Mouse (Mus musculus) forebrain, embryonic 13.5 days (tissue): ENCODE measurements at regions not wholly inside any gene's neighbourhood (a gene's known extent, or its start where the extent isn't known, plus 50 kb on each side); places are given as distances from the start of the nearest gene placed in this dataset.
A peak's percentile ranks its signal among the peaks of the same experiment; 100 is the strongest.

Source experiments
- ATAC-seq: fragments of 200-750 bp; cut with Nextera tagmentation; 2 replicates; pipeline ENCODE4 v1.8.0; 2017
- H3K27ac ChIP-seq: fragments of 300-500 bp; sonication (generic); 2 replicates; pipeline ENCODE4 v1.5.1; 2015; ENCODE audit warnings: inconsistent platforms, mild to moderate bottlenecking, moderate library complexity
- H3K27me3 ChIP-seq: fragments of 300-500 bp; sonication (generic); 2 replicates; pipeline ENCODE4 v1.6.1; 2015; ENCODE audit warnings: mild to moderate bottlenecking, inconsistent platforms
- H3K36me3 ChIP-seq: fragments of 300-500 bp; sonication (generic); 2 replicates; pipeline ENCODE4 v1.6.1; 2015; ENCODE audit warnings: mild to moderate bottlenecking, inconsistent platforms; ENCODE audit not compliant: poor library complexity, severe bottlenecking
- H3K4me1 ChIP-seq: fragments of 300-500 bp; sonication (generic); 2 replicates; pipeline ENCODE4 v1.6.1; 2015; ENCODE audit warnings: inconsistent platforms
- H3K4me2 ChIP-seq: fragments of 300-500 bp; sonication (generic); 2 replicates; pipeline ENCODE4 v1.6.1; 2015; ENCODE audit warnings: inconsistent platforms, mild to moderate bottlenecking, moderate library complexity
- H3K4me3 ChIP-seq: fragments of 300-500 bp; sonication (generic); 2 replicates; pipeline ENCODE4 v1.5.1; 2015; ENCODE audit warnings: mild to moderate bottlenecking, inconsistent platforms
- H3K9ac ChIP-seq: fragments of 300-500 bp; sonication (generic); 2 replicates; pipeline ENCODE4 v1.6.1; 2015; ENCODE audit warnings: mild to moderate bottlenecking, inconsistent platforms
- H3K9me3 ChIP-seq: fragments of 300-500 bp; sonication (generic); replicated peaks from 2 replicates; pipeline ENCODE4 v1.6.1; 2016; ENCODE audit warnings: inconsistent platforms
- WGBS: fragments of 180-500 bp; shearing (Covaris S2); methylation state at CpG from one replicate; pipeline ENCODE4 v1.1.7; 2015; 5-methylcytosine and 5-hydroxymethylcytosine counted together

- no peak overlapping the region for H3K4me3 ChIP-seq
- no peak overlapping the region for H3K4me2 ChIP-seq
- no peaks in the 10 kb centered on the region for H3K36me3 ChIP-seq
- WGBS = 74% methylated on average over 10 of the region's 10 CpGs
- no peaks in the 10 kb centered on the region for H3K4me1 ChIP-seq
- 0 out of 2 replicates have a peak, but pooled peaks cover 3% of the 10 kb centered on the region for H3K9me3 ChIP-seq
- no peak for ATAC-seq
- H3K27me3 ChIP-seq = no peaks in the 10 kb centered on the region
- H3K9ac ChIP-seq = no peak overlapping the region
- no peak overlapping the region for H3K27ac ChIP-seq
Observed at GRCm38 (mm10) chr9:116259569-116259968, 84.4 kb upstream of the Tgfbr2 start.

DNA sequence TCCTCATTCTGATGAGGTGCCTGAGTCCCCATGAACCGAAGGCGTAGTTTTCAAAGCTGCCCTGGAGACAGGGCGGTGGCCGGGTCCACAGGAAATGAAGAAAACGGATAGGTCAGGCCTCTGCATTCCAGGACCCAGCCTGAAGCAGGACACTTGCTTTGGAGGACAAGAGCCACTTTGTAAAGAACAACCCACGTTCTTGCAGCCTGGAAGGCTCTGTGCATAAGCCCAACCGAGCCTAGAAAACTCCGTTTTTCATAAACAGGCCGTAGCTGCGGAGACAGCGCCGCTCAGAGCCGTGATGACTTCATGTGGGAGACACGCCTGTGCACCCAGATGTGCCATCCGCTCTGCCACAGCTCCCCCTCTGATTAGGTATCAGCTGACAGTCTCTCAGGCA, 78.4 kb upstream of the Tgfbr2 start:
- Histone ChIP-seq H3K27me3 (no peaks in the 10 kb centered on the region), H3K4me1 (no peaks in the 10 kb centered on the region), H3K4me2 (no peak overlapping the region), H3K9me3 (0 out of 2 replicates have a peak, but pooled peaks cover 3% of the 10 kb centered on the region), H3K4me3 (no peak overlapping the region), H3K27ac (no peak overlapping the region), H3K36me3 (no peaks in the 10 kb centered on the region), H3K9ac (no peak overlapping the region)
- ATAC-seq = no peak
- 92% methylated on average over 15 of the region's 15 CpGs for WGBS

GRCm38 (mm10) chr9:116252788-116253187, 77.6 kb upstream of the Tgfbr2 start:
- 88% methylated on average over 8 of the region's 8 CpGs for WGBS
- Histone ChIP-seq H3K4me1 (no peaks in the 10 kb centered on the region), H3K9ac (no peak overlapping the region), H3K4me2 (no peak overlapping the region), H3K4me3 (no peak overlapping the region), H3K27me3 (no peaks in the 10 kb centered on the region), H3K9me3 (0 out of 2 replicates have a peak, but pooled peaks cover 3% of the 10 kb centered on the region), H3K36me3 (no peaks in the 10 kb centered on the region), H3K27ac (no peak overlapping the region)
- ATAC-seq = no peak

DNA sequence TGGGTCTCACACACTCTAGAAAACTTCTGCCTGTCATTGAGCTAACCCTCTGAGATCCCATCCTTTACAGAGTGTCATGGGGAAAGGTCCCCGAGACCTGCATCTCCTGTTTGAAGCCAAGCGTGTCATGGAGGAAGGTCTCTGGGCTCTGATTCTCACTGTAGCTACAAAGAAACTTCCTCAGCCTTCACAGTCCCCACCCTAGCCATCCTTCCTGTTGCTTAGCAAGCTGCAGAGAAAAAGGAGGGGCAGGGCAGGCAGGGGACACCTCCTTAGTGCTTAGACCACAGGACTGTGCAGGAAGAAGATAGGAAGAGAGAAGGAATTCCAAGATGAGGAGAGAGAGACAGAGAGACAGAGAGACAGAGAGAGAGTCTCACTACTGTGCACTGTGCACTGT, 74.6 kb upstream of the Tgfbr2 start:
- Histone ChIP-seq H3K4me1 (no peaks in the 10 kb centered on the region), H3K27me3 (no peaks in the 10 kb centered on the region), H3K4me2 (no peak overlapping the region), H3K4me3 (no peak overlapping the region), H3K9me3 (no peaks in the 10 kb centered on the region), H3K9ac (no peak overlapping the region), H3K36me3 (no peaks in the 10 kb centered on the region), H3K27ac (no peak overlapping the region)
- ATAC-seq = no peak
- WGBS = 90% methylated on average over 2 of the region's 2 CpGs

DNA sequence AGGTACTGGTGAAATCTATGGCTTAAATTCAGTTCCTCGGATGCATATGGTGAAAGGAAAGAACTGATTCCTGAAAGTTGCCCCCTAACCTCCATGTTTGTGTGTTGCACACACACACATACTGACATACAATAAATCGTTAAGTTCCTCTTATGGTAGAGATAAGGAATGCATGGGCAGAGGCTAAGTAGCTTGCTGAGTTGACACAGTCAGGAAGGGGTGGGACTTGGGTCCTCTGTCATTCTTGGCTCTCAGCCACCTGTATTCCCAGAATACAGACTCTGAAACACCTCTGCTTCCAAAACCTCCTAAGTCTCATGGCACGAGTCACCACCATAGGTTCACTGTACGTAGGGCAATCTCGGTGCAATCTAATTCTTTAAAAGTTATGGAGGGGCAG, 70.0 kb upstream of the Tgfbr2 start:
- Histone ChIP-seq H3K4me3 (no peak overlapping the region), H3K27ac (no peak overlapping the region), H3K36me3 (no peaks in the 10 kb centered on the region), H3K9ac (no peak overlapping the region), H3K27me3 (no peaks in the 10 kb centered on the region), H3K9me3 (no peaks in the 10 kb centered on the region), H3K4me2 (no peak overlapping the region), H3K4me1 (no peaks in the 10 kb centered on the region)
- no peak for ATAC-seq
- 89% methylated on average over 5 of the region's 5 CpGs for WGBS

DNA sequence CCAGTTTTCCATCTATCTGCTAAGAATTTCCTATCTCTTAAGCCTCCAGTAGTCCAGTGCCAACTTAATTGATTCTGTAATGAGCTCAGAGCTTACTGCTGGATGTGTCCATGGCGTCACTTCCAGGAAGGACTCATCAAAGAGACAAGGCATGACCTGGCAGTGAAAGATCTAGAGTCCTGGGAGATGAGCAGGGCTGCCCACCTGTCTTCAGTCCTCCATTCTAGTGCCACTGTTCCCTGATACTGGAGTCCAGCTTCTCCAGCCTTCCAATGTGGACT, 69.4 kb upstream of the Tgfbr2 start:
- H3K4me2 ChIP-seq = no peak overlapping the region
- WGBS = 93% methylated on average over 1 of the region's 1 CpGs
- no peak overlapping the region for H3K4me3 ChIP-seq
- no peak overlapping the region for H3K27ac ChIP-seq
- no peaks in the 10 kb centered on the region for H3K4me1 ChIP-seq
- no peaks in the 10 kb centered on the region for H3K36me3 ChIP-seq
- H3K9ac ChIP-seq = no peak overlapping the region
- no peaks in the 10 kb centered on the region for H3K27me3 ChIP-seq
- no peaks in the 10 kb centered on the region for H3K9me3 ChIP-seq
- no peak for ATAC-seq

DNA sequence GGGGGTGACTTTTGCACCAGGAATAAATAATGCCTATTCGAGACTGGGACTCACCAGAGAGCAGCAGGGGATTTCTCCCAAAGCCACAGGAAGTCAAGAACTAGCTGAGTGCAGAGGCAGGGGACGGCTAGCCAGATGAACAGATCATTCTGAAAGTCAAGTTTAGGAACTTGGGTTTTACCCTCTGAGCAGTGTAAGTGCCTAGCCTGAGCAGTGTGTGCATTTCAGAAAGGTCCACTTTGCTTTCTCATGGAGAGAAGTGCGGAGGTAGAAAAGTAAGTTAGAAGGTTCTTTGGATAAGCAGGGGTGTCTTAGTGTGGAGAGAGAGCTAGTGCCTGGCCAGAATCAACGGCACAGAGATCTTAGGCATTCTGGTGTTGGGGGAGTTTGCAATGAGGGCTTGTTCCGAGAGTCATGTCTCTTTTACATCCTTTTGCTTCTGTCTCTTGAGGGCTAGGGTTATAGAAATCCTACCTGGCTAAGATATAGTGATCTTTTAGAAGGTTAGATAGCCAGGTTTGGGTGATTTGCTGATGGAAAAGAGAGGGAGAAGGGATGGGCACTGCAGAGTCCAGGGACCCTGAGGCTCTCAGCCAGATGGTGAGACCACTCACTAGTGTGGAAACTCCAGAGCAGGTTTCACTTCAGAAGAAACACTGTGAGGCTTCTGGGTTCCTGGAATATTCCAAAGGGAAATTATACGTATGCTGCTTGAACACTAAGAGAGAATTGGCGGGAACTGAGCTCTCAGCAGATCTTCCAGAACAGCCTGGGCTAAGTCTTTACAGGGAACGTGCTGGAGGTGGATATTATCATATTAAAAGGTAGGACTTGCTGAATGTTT, 68.8 kb upstream of the Tgfbr2 start:
- 85% methylated on average over 8 of the region's 8 CpGs for WGBS
- Histone ChIP-seq H3K9ac (no peak overlapping the region), H3K4me1 (no peaks in the 10 kb centered on the region), H3K36me3 (no peaks in the 10 kb centered on the region), H3K27ac (no peak overlapping the region), H3K4me3 (no peak overlapping the region), H3K27me3 (no peaks in the 10 kb centered on the region), H3K4me2 (no peak overlapping the region), H3K9me3 (no peaks in the 10 kb centered on the region)
- ATAC-seq = no peak

DNA sequence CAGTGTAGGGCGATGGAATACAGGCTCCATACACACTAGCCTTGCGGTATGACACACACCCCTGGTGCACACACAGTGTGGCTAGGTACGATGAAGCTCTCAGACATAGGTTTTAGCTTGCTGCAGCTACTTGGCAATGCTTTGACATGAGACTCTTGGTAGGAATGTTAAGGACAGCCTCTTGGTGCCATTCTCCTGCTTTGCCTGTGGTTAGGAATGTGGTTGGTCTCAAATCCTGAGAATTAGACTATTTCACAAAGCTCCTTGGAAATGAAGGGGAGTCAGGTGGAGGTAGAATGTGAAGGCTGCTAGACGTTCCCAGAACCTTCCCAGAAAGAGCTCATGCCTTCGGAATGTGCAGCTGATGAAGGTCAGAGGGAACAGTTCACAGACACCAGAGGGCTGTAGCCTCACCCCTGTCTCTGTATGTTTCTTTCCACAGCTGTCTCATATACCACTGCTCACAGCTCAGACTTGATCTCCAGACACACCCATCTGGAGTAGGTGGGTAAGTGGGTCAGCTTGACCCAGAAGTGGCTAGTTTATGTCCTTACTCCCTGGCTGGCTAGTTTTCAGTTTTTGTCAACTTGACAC, 66.9 kb upstream of the Tgfbr2 start:
- Histone ChIP-seq H3K9me3 (no peaks in the 10 kb centered on the region), H3K27ac (no peak overlapping the region), H3K4me3 (no peak overlapping the region), H3K27me3 (no peaks in the 10 kb centered on the region), H3K4me1 (no peaks in the 10 kb centered on the region), H3K36me3 (no peaks in the 10 kb centered on the region), H3K4me2 (no peak overlapping the region), H3K9ac (no peak overlapping the region)
- WGBS = 91% methylated on average over 5 of the region's 5 CpGs
- no peak for ATAC-seq

- Histone ChIP-seq H3K4me3 (no peak overlapping the region), H3K9me3 (no peaks in the 10 kb centered on the region), H3K4me2 (no peak overlapping the region), H3K27me3 (no peaks in the 10 kb centered on the region), H3K36me3 (no peaks in the 10 kb centered on the region), H3K9ac (no peak overlapping the region), H3K4me1 (no peaks in the 10 kb centered on the region), H3K27ac (no peak overlapping the region)
- 90% methylated on average over 10 of the region's 10 CpGs for WGBS
- ATAC-seq = no peak
Observed at GRCm38 (mm10) chr9:116241290-116241689, 66.1 kb upstream of the Tgfbr2 start.

DNA sequence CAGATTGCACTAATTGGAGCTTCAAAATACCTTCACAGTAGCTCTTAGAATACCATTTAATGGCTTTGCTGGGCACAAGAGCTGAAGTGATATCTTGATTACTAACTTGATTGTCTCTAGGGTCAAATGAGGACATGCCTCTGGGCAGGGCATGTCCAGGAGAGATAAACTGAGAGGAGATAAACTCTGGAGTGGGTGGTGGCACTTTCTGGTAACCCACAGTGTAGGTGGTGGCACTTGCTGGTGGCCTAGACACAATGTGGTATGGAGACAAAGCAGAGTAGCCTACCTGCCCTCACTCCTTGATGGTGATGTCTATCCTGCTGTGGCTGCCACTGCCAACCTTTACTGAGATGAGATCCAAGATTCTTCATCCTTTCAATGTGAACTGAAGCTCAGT, 61.7 kb upstream of the Tgfbr2 start:
- H3K36me3 ChIP-seq = no peaks in the 10 kb centered on the region
- H3K27ac ChIP-seq = no peak overlapping the region
- H3K9ac ChIP-seq = no peak overlapping the region
- no peak for ATAC-seq
- H3K4me1 ChIP-seq = no peaks in the 10 kb centered on the region
- H3K27me3 ChIP-seq = no peaks in the 10 kb centered on the region
- H3K4me3 ChIP-seq = no peak overlapping the region
- H3K9me3 ChIP-seq = no peaks in the 10 kb centered on the region
- no peak overlapping the region for H3K4me2 ChIP-seq

DNA sequence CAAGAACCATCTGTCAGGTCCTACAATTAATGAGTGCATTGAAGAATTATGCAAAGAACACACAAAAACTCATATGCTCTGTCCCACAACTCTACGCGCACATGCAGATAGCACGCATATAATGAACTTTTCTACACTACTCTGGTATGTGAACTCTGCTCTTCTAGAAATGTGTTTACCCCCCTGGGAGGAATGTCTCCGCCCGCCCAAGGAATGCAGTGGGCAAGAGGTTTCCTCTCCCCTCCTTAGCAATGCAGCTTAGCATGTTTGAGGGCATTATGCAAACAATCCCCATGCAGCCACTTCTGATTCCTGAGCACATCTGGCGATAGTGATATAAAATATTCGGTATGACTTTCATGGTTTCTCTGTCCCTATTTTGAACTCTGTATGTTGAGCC, 59.0 kb upstream of the Tgfbr2 start:
- ATAC-seq = no peak
- Histone ChIP-seq H3K27ac (no peak overlapping the region), H3K9me3 (no peaks in the 10 kb centered on the region), H3K4me2 (no peak overlapping the region), H3K4me3 (no peak overlapping the region), H3K9ac (no peak overlapping the region), H3K36me3 (no peaks in the 10 kb centered on the region), H3K4me1 (peaks cover 5% of the 10 kb centered on the region; the same call in 1 of the 2 replicates), H3K27me3 (no peaks in the 10 kb centered on the region)
- WGBS = 92% methylated on average over 7 of the region's 7 CpGs

- no peaks in the 10 kb centered on the region for H3K27me3 ChIP-seq
- WGBS = 77% methylated on average over 10 of the region's 10 CpGs
- peaks cover 5% of the 10 kb centered on the region; the same call in 1 of the 2 replicates for H3K4me1 ChIP-seq
- no peaks in the 10 kb centered on the region for H3K36me3 ChIP-seq
- H3K27ac ChIP-seq = no peak overlapping the region
- H3K9ac ChIP-seq = no peak overlapping the region
- 0 out of 2 replicates have a peak, but pooled peaks have one; percentile 36 for ATAC-seq
- no peak overlapping the region for H3K4me2 ChIP-seq
- no peaks in the 10 kb centered on the region for H3K9me3 ChIP-seq
- H3K4me3 ChIP-seq = no peak overlapping the region
Observed at GRCm38 (mm10) chr9:116232386-116232785, 57.2 kb upstream of the Tgfbr2 start.
